In genomic region chr11:107057391-107057790, GRCm38 (mm10) we compare ENCODE assay signal across 13 mouse cellular contexts.
"Had no signal": no experiment of that assay in that cellular context is flagged by ENCODE, and none has a peak within 500 bp of the region (broad histone marks: within the 10 kb centered on the region; RNA-seq: fewer than 3 reads in every experiment).

No protein-coding gene starts in this region.

- H3K27ac ChIP-seq: limb, embryonic 13.5 days; liver, embryonic 14.5 days; lung, embryonic 15.5 days; midbrain, embryonic 12.5 days; stomach, embryonic 15.5 days had no signal

- H3K9ac ChIP-seq: limb, embryonic 13.5 days; liver, embryonic 14.5 days; lung, embryonic 15.5 days; midbrain, embryonic 12.5 days; stomach, embryonic 15.5 days had no signal

- H3K27me3 ChIP-seq: limb, embryonic 13.5 days; lung, embryonic 15.5 days; midbrain, embryonic 12.5 days; stomach, embryonic 15.5 days had no signal

- H3K4me1 ChIP-seq: limb, embryonic 13.5 days; lung, embryonic 15.5 days; midbrain, embryonic 12.5 days; stomach, embryonic 15.5 days had no signal

- H3K9me3 ChIP-seq: limb, embryonic 13.5 days; lung, embryonic 15.5 days; midbrain, embryonic 12.5 days; stomach, embryonic 15.5 days had no signal

- H3K4me3 ChIP-seq: limb, embryonic 13.5 days; lung, embryonic 15.5 days; midbrain, embryonic 12.5 days; stomach, embryonic 15.5 days had no signal

- H3K4me2 ChIP-seq: limb, embryonic 13.5 days; lung, embryonic 15.5 days; midbrain, embryonic 12.5 days; stomach, embryonic 15.5 days had no signal

- DNase-seq: kidney, adult 11 months; kidney, adult 9 months; kidney, postnatal 14 days; layer of hippocampus, postnatal 36 days; left cerebral cortex, postnatal 4 days; right cerebral cortex, postnatal 14 days; thymus, adult 2 months; thymus, postnatal 36 days had no signal
